Mouse (Mus musculus): ENCODE measurements around the gene Siglec1. TPM values are rescaled to one million over a fixed set of nuclear protein-coding genes. Genes with fewer than 3 reads are reported as not detected.

Siglec1 gene
- total RNA-seq, 2 experiments from 2014 or later = 1.6 to 2.2 TPM

GRCm38 (mm10) chr2:131104021-131104420, 17.5 kb upstream of the Siglec1 start:
- intact Hi-C loops (cut with DNase I) = loop anchor here (2.0 kb wide), 1 partner anchor 371 kb away; no protein-coding TSS in a partner anchor
- no peak for DNase-seq (ENCODE audit: low spot score)

DNA sequence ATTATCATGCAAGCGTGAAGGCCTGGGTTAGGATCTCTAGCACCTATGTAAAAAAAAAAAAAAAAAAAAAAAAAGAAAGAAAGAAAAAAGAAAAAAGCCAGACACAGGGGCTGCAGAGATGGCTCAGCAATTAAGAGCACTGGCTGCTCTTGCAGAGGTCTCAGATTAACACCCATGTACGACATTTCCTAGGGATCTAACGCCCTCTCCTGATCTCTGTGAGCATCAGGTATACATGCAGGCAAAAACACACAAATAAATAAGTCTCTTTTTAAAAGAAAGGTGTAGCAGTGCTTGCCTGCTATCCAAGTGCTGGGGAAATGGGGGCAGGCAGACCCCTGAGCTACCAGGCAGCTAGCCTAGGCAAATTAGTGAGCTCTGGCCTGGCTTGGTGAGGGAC, 15.0 kb upstream of the Siglec1 start:
- intact Hi-C loops (cut with DNase I) = no loop called here
- DNase-seq (ENCODE audit: low spot score) = no peak

GRCm38 (mm10) chr2:131097087-131097486, 10.5 kb upstream of the Siglec1 start:
- intact Hi-C loops (cut with DNase I) = loop anchor here (5.0 kb wide), 1 partner anchor 110 kb away; the partner anchor contains the start of gene Ap5s1
- no peak for DNase-seq (ENCODE audit: low spot score)

DNA sequence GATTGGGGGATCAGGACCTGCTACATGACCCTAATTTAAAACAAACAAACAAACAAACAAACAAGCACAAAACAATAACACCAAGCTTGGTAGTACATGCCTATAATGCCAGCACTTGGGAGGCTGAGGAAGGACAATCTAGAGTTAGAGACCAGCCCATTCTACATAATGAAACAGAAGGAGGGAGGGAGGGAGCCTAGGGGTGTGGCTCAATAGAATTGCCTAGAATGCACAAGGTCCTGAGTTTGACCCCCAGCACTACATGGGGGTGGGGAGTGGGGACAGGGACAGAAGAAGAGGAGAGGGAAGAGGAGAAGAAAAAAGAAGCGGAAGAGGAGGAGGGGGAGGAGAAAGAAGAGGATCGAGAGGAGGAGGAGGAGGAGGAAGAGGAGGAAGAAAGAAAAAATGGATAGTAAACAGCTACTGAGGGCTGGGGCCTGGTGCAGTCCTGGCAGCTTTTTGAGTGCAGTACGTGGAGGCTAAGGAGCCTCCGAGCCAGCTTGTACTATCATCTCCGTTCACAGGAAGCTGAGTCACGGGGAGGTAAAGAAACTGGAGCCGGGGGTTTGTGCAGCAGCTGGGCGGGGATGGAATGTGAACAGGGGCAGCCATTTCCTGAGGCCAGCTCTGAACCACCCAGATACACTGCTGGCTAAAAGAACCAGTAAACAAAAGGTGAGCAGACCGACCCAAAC, 9.7 kb upstream of the Siglec1 start:
- intact Hi-C loops (cut with DNase I) = loop anchor here (1.0 to 5.0 kb wide), 2 partner anchors 44 to 111 kb away; partner anchors contain the start of gene Ap5s1
- DNase-seq (ENCODE audit: low spot score) = peak; percentile 70

DNA sequence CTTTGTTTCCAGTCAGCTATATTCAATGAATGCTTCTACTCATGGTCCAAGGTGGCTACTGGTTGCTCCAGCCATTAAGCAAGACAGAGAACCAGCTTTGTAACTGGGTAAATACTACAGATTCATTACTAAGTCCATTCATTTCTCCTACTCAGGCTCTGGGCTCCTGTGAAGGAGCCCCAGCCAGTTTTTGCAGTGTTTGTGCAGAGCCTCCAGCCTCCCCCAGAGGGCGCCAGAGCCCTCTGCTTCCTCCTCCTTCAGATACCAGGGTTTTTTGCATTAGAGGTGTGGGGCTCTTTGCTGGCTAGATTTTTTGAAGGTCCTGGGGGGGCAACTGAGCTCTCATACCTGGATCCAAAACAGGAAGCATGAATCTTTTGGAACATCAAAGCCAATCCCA, 8.3 kb upstream of the Siglec1 start:
- intact Hi-C loops (cut with DNase I) = loop anchor here (1.0 to 5.0 kb wide), 5 partner anchors 48 to 322 kb away; partner anchors contain the start of genes 1700037H04Rik and Ap5s1
- peak; percentile 53 for DNase-seq (ENCODE audit: low spot score)

- DNase-seq (ENCODE audit: low spot score) = no peak
- intact Hi-C loops (cut with DNase I) = no loop called here
Measured at GRCm38 (mm10) chr2:131093577-131093976, 7.0 kb upstream of the Siglec1 start.

- DNase-seq (ENCODE audit: low spot score) = peak; percentile 30
- intact Hi-C loops (cut with DNase I) = no loop called here
Measured at GRCm38 (mm10) chr2:131090852-131091251, 4.3 kb upstream of the Siglec1 start.

DNA sequence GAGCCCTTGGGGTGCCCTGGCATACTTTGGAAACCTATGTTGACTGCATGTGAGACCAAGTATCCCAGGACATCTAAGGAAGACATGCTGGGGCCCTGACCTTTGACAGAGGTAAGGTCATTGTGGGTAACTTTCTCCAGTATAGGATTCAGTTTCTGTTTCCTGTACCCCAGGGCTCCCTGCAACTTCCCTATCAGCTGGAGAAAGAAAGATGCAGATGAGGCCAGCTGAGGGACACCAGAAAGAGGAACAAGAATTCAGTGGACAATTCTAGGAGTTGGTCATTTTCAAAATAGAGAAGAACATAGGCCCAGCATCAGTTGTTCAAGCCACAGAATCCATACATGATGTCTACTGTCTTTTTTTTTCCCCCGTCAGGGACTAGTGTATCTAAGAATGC, 3.1 kb upstream of the Siglec1 start:
- intact Hi-C loops (cut with DNase I) = no loop called here
- DNase-seq (ENCODE audit: low spot score) = no peak

- DNase-seq (ENCODE audit: low spot score) = no peak
- intact Hi-C loops (cut with DNase I) = no loop called here
Measured at GRCm38 (mm10) chr2:131088581-131088980, 2.0 kb upstream of the Siglec1 start.

DNA sequence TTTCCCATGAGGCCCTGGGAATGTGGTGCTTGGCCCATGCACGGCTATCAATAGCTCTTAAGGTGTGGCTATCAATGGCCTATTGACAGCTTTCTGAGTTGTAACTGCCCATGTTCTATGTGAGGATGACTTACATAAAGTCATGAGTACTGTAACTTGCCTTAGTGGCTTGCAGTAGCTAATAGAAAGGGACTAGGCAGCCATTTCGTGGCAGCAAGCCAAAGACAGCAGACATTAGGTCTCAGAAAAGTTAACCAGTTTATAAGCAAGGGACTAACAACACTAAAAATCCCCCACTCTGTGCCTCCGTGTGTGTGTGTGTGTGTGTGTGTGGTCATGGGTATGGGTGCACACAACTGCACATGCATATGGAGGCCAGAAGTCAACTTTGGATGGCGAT, 2.4 kb downstream of the Siglec1 start:
- intact Hi-C loops (cut with DNase I) = no loop called here
- DNase-seq (ENCODE audit: low spot score) = no peak

- intact Hi-C loops (cut with DNase I) = no loop called here
- DNase-seq (ENCODE audit: low spot score) = no peak
Measured at GRCm38 (mm10) chr2:131080507-131080906, 6.1 kb downstream of the Siglec1 start.

DNA sequence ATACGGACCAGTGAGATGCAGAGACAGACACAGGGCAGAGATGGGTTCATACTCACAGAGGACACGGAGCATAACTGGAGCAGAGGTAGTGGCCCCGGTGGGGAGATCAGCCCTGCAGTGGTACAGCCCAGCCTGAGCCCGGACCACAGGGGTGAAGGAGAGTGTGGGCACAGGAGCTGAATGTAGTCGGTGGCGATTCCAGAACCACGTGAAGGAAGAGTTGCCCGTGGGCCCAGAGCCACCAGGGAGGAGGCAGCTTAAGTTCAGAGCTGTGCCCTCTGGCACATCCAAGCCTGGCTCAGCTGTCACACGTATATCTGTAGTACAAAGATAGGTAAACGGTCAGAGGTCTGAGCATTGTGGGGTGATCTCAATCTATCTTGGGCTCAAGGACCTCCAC, 14.0 kb downstream of the Siglec1 start:
- no peak for DNase-seq (ENCODE audit: low spot score)
- intact Hi-C loops (cut with DNase I) = no loop called here

- intact Hi-C loops (cut with DNase I) = no loop called here
- no peak for DNase-seq (ENCODE audit: low spot score)
Measured at GRCm38 (mm10) chr2:131067481-131067880, 19.1 kb downstream of the Siglec1 start.

- intact Hi-C loops (cut with DNase I) = no loop called here
- no peak for DNase-seq (ENCODE audit: low spot score)
Measured at GRCm38 (mm10) chr2:131066342-131066741, 20.2 kb downstream of the Siglec1 start.

DNA sequence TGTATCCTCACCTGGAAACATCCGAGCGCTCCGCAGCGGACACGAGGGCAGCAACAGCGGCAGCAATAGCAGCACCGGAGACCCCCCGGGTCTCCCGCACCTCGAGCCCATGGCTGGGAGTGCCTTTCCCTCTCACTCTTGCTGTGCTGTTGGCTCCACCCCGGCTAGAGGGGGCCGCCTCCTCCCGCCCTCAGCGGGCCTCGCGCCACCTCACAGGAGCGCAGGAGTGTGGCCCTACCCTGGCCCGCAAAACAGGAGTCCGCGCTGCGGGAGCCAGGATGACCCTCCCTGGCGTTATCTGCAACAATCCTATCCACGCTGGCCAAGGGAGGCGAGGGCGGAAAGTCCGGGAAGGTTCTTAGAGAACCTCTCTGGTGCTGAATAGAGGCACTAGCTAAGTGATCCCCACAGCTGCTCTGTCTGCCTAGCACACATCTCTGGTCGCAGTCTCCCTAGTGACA, 23.1 kb downstream of the Siglec1 start, which contains the start of gene Adam33:
TSS of gene Adam33 (minus strand) at position 411 of the 461 bp plus-strand sequence.
- intact Hi-C loops (cut with DNase I) = no loop called here
- no peak for DNase-seq (ENCODE audit: low spot score)

DNA sequence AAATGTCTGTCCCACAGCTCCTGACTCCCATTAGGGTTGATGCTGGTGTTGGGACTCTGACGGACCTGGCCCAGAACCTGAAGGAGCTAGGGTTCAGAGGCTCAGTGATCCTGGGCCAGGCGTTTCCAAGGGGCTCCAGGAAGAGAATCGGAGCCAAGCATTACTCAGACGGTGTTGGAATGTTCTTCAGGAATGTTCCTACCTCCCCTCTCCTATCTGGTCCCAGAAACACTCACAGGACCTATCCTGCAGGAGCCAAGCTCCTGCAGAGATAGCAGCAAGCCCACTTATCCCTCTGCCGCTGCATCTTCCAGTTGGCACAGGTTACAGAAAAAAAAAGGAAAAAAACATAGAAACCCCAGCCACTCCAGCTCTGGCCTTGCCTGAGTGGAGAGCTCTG, 25.0 kb downstream of the Siglec1 start:
- intact Hi-C loops (cut with DNase I) = no loop called here
- DNase-seq (ENCODE audit: low spot score) = no peak

DNA sequence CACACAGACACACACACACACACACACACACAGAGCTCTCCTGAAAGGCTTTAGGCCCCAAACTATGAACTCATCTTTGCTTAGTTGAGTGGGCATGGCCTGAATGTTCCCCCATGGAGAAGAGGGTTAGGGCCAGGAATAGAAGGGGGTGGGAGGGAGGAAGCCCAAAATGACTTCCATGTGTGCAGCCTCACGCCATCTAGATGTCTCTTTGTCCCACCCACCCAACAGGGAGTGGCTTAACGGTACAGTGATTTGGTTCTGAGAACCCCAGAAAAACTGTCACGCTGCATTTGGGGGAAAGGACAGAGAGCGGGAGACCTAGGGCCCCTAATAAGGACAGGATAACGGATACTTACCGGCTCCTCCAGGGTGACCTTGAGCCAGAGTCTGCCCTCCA, 25.8 kb downstream of the Siglec1 start:
- no peak for DNase-seq (ENCODE audit: low spot score)
- intact Hi-C loops (cut with DNase I) = no loop called here

GRCm38 (mm10) chr2:131059781-131060540, 26.6 kb downstream of the Siglec1 start:
- intact Hi-C loops (cut with DNase I) = no loop called here
- DNase-seq (ENCODE audit: low spot score) = no peak

GRCm38 (mm10) chr2:131059377-131059776, 27.2 kb downstream of the Siglec1 start:
- intact Hi-C loops (cut with DNase I) = no loop called here
- DNase-seq (ENCODE audit: low spot score) = peak; percentile 60

- intact Hi-C loops (cut with DNase I) = no loop called here
- no peak for DNase-seq (ENCODE audit: low spot score)
Measured at GRCm38 (mm10) chr2:131058672-131059071, 27.9 kb downstream of the Siglec1 start.

- intact Hi-C loops (cut with DNase I) = no loop called here
- DNase-seq (ENCODE audit: low spot score) = no peak
Measured at GRCm38 (mm10) chr2:131056191-131056590, 30.4 kb downstream of the Siglec1 start.

Data from heart, postnatal 25 days (tissue).